Mouse (Mus musculus): ENCODE measurements around the gene Cd22.

Gene Cd22

DNA sequence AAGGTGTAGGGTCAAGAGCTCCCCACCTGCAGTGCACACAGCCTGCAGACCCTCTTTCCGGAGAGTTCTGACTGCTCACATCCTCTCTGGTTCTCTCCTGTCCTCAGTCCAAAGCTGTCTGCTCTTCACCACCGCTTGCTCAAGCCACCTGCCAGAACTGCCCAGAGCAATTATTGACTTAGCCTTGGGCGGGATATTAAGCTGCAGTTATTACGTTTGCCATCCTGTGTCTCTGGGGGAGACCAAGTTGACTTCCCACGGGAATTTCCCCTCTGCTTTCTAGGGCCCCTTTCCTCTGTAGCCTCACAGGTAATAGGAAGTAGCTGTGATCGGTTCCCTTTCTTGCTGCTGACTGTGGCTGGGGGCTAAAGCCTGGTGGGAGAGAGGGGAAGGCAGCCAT lies 60.0 kb downstream of the Cd22 start:
- no peak for DNase-seq (ENCODE audit: low read depth)
